ENCODE assay signal across 8 mouse cellular contexts in the genomic region with DNA sequence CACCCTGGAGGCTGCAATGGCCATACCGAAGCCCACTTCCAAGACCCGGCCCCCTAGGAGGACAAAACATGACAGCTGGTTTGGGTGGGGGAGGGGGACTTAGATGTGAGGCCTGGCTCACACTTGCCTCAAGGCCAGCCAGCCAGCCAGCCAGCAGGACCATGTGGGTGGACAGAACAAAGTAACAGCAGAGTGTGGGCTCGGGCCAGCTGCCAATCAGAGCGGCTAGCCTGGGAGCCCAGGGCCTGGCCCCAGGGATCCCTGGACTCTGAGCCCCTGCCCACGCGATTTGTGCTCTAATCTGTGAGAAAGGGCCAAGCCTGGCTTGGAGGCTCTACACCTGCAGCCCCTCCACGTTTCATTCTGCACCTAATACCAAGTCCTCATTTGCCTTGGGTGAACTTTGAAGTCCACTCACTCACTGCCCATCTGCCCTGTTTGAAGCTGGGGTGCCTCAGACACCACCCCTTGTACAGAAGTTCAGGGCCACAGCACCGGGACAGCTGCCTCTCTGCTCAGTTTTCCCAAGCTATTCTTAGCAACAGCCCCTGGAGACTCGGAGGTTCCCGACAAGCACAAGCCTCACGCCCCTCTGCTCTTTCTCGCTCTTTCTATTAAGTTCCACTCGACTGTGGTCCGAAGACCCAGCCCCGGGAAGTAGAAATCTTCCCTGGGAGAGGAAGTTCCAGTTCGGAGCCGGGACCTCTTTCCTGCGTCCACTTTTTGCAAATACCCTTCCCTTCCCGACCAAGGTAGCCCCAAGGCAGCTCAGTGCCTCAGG. TPM values are rescaled to one million over a fixed set of nuclear protein-coding genes. Genes with fewer than 3 reads are reported as not detected.
A peak's percentile ranks its signal among the peaks of the same experiment; 100 is the strongest.
DNase-seq lines count a peak whose midpoint lies in the region; ATAC-seq and TF ChIP-seq lines count a peak whose summit lies in the region.

No protein-coding gene starts in this region.

- peaks cover 40% of the 10 kb centered on the region for H3K4me1 ChIP-seq in hindbrain, embryonic 15.5 days (replicated peaks)
- peaks cover 16% of the 10 kb centered on the region for H3K4me1 ChIP-seq in stomach, embryonic 14.5 days (ENCODE audit: control insufficient read depth, insufficient read depth, low read length)

- peak overlapping the region; percentile 45 for H3K9ac ChIP-seq in hindbrain, embryonic 15.5 days
- H3K9ac ChIP-seq in stomach, embryonic 14.5 days (replicated peaks; ENCODE audit: low read depth, low read length): peak overlapping the region; percentile 26

- H3K27me3 ChIP-seq in hindbrain, embryonic 15.5 days: no peaks in the 10 kb centered on the region
- H3K27me3 ChIP-seq in stomach, embryonic 14.5 days (ENCODE audit: control insufficient read depth, insufficient read depth, low read length): no peaks in the 10 kb centered on the region

- H3K27ac ChIP-seq in hindbrain, embryonic 15.5 days (replicated peaks): peak overlapping the region; percentile 83
- H3K27ac ChIP-seq in left cerebral cortex, adult 2 months: peak overlapping the region; percentile 94
- H3K27ac ChIP-seq in stomach, embryonic 14.5 days (ENCODE audit: low read length): peak overlapping the region; percentile 96

- peak overlapping the region; percentile 66 for H3K4me2 ChIP-seq in hindbrain, embryonic 15.5 days
- peak overlapping the region; percentile 83 for H3K4me2 ChIP-seq in stomach, embryonic 14.5 days (replicated peaks; ENCODE audit: low read depth, low read length)

- no peaks in the 10 kb centered on the region for H3K9me3 ChIP-seq in hindbrain, embryonic 15.5 days
- no peaks in the 10 kb centered on the region for H3K9me3 ChIP-seq in stomach, embryonic 14.5 days (ENCODE audit: control insufficient read depth, low read depth, low read length)

- H3K4me3 ChIP-seq in hindbrain, embryonic 15.5 days: peak overlapping the region; percentile 41
- H3K4me3 ChIP-seq in left cerebral cortex, adult 2 months: peak overlapping the region; percentile 52
- H3K4me3 ChIP-seq in stomach, embryonic 14.5 days (ENCODE audit: low read depth, low read length): peak overlapping the region; percentile 32

- no peak for TF ChIP-seq CTCF in left cerebral cortex, adult 2 months (IDR thresholded peaks at IDR 0.05)

- H3K36me3 ChIP-seq in hindbrain, embryonic 15.5 days: peaks cover 27% of the 10 kb centered on the region
- H3K36me3 ChIP-seq in stomach, embryonic 14.5 days (ENCODE audit: control insufficient read depth, insufficient read depth, low read length): peaks cover 39% of the 10 kb centered on the region

- peak; percentile 65 for DNase-seq in adipocyte (ENCODE audit: low spot score)
- peak; percentile 76 for DNase-seq in cerebellum, adult 8-10 months
- DNase-seq in frontal cortex, postnatal 10 days (ENCODE audit: low spot score in 2 of 2): peak; percentile 69
- DNase-seq in left cerebral cortex, adult 2 months (ENCODE audit: extremely low spot score in 1 of 2, low spot score in 2 of 2): peak; percentile 60 to 75
- DNase-seq in mesoderm, embryonic 11.5 days (ENCODE audit: low read depth, low spot score): peak; percentile 53

- 3% methylated on average over 19 of the region's 19 CpGs for WGBS in hindbrain, embryonic 15.5 days
- WGBS in stomach, embryonic 14.5 days: 9% methylated on average over 19 of the region's 19 CpGs

- ATAC-seq in hindbrain, embryonic 15.5 days (ENCODE audit: low FRiP score, low read depth): no peak
- ATAC-seq in stomach, embryonic 14.5 days (ENCODE audit: insufficient number of reproducible peaks, insufficient read depth, low FRiP score, low read depth): no peak
- ATAC-seq in activated CD4-positive, CD25-positive, alpha-beta regulatory T cell, adult 4 months: no peak

- intact Hi-C loops in left cerebral cortex, adult 2 months (cut with DNase I): no loop called here

RNA-seq across cellular contexts. Expression of a gene that starts 0.8 kb away (rescaled TPM):
- 24.6 and 28.1 TPM in 2 replicates for polyA plus RNA-seq in hindbrain, embryonic 15.5 days (2015; fragmentation: Nextera tagmentation; extraction: Ambion mirVana)
- total RNA-seq in left cerebral cortex, adult 2 months (2021): 10 to 100 TPM; 16.6 to 23.3 TPM
- 32.1 and 49.3 TPM in 2 replicates for polyA plus RNA-seq in stomach, embryonic 14.5 days (2014; fragmentation: Nextera tagmentation; extraction: Ambion mirVana)
- under 1 TPM in 1 of 2 experiments, not detected in 1; 0.34 TPM for polyA plus RNA-seq in activated CD4-positive, CD25-positive, alpha-beta regulatory T cell, adult 4 months (2017; shearing (Covaris generic))

RNA-seq across cellular contexts. Expression of a gene that starts 1.2 kb away (rescaled TPM):
- 46.9 and 51.3 TPM in 2 replicates for polyA plus RNA-seq in hindbrain, embryonic 15.5 days (2015; fragmentation: Nextera tagmentation; extraction: Ambion mirVana)
- 10 to 100 TPM; 87.4 to 90.3 TPM for total RNA-seq in left cerebral cortex, adult 2 months (2021)
- 48.6 and 51.3 TPM in 2 replicates for polyA plus RNA-seq in stomach, embryonic 14.5 days (2014; fragmentation: Nextera tagmentation; extraction: Ambion mirVana)
- 10 to 100 TPM; 15.4 to 19.6 TPM for polyA plus RNA-seq in activated CD4-positive, CD25-positive, alpha-beta regulatory T cell, adult 4 months (2017; shearing (Covaris generic))

RNA-seq across cellular contexts. Expression of a gene that starts 11.1 kb away (rescaled TPM):
- 311 and 321 TPM in 2 replicates for polyA plus RNA-seq in hindbrain, embryonic 15.5 days (2015; fragmentation: Nextera tagmentation; extraction: Ambion mirVana)
- 100 to 1,000 TPM; 194 to 206 TPM for total RNA-seq in left cerebral cortex, adult 2 months (2021)
- polyA plus RNA-seq in stomach, embryonic 14.5 days (2014; fragmentation: Nextera tagmentation; extraction: Ambion mirVana): 337 and 355 TPM in 2 replicates
- 100 to 1,000 TPM; 205 to 250 TPM for polyA plus RNA-seq in activated CD4-positive, CD25-positive, alpha-beta regulatory T cell, adult 4 months (2017; shearing (Covaris generic))

RNA-seq across cellular contexts. Expression of a gene that starts 32.2 kb away (rescaled TPM):
- polyA plus RNA-seq in hindbrain, embryonic 15.5 days (2015; fragmentation: Nextera tagmentation; extraction: Ambion mirVana): 551 and 587 TPM in 2 replicates
- total RNA-seq in left cerebral cortex, adult 2 months (2021): 100 to 1,000 TPM; 816 to 913 TPM
- polyA plus RNA-seq in stomach, embryonic 14.5 days (2014; fragmentation: Nextera tagmentation; extraction: Ambion mirVana): 1,120 and 1,227 TPM in 2 replicates
- polyA plus RNA-seq in activated CD4-positive, CD25-positive, alpha-beta regulatory T cell, adult 4 months (2017; shearing (Covaris generic)): 1,000 to 10,000 TPM; 1,256 to 1,612 TPM

RNA-seq across cellular contexts. Expression of a gene that starts 33.8 kb away (rescaled TPM):
- polyA plus RNA-seq in hindbrain, embryonic 15.5 days (2015; fragmentation: Nextera tagmentation; extraction: Ambion mirVana): 36.5 and 38.6 TPM in 2 replicates
- 10 to 100 TPM; 37.8 to 43.3 TPM for total RNA-seq in left cerebral cortex, adult 2 months (2021)
- polyA plus RNA-seq in stomach, embryonic 14.5 days (2014; fragmentation: Nextera tagmentation; extraction: Ambion mirVana): 59.7 and 65.6 TPM in 2 replicates
- polyA plus RNA-seq in activated CD4-positive, CD25-positive, alpha-beta regulatory T cell, adult 4 months (2017; shearing (Covaris generic)): 10 to 100 TPM; 59.5 to 75.7 TPM

Comparison
In these comparisons a context has a peak if more than half of its experiments do, and no peak if none do; other contexts are left out.
1. RNA of a gene that starts 0.8 kb away (polyA plus RNA-seq): 32.1 to 49.3 TPM in stomach, embryonic 14.5 days and 24.6 to 28.1 TPM in hindbrain, embryonic 15.5 days; 0.34 TPM in activated CD4-positive, CD25-positive, alpha-beta regulatory T cell, adult 4 months; every median in the first group is over 10 times any median in the second.
2. Peak in every context shown above with its lines, with median percentiles within 50 percentile points of each other: DNase-seq, H3K27ac ChIP-seq and H3K4me3 ChIP-seq.